Mouse (Mus musculus) cerebellum, adult 11 months (tissue): ENCODE data around the gene Sim2.

Source experiments
- DNase-seq: peaks from one replicate; pipeline ENCODE4 v3.0.0; 2022

Sim2 gene

DNA sequence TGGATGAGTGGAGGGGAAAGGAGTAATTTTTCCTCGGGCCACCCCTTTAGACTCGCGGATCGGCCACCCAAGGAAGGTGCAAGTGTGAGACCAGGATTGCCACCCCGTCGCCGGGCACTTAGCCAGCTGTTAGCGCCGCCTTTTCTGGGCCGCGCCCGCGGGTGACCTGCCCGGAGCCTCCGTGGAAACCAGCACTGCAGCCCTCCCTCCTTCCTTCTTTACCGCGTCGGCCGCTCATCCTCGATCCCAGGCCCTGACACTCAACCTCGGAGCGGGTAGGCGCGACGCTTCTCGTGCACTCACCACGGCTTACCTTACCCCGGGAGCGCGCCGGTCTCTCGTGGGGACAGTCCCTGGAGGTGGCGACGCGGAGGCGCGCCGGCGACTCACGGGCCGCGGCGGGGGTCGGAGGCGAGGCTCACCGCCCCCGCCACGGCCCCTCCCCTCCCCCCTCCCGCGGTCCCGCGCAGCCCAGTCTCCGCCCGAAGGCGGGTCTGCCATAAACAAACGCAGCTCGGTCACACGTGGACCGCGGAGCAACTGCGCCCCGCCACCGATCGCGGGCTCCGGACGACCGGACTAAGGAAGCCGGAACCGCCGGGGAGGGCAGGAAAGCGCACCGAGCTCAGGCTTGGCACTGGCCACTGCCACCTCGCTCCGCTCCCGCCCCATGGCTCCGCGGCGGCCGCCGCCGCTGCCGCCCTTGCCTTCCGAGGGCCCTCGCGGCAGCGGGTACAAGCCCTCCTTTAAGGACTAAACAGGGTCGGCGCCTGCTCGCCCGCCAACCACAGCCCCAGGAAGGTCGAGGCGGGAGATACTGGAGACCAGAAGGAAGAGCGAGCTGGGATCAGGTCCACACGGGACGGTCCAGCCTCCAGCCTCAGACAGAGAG lies at the start of gene Sim2:
Gene Sim2 (plus strand): TSS at position 221 of the 892 bp plus-strand sequence.
- no peak for DNase-seq

DNA sequence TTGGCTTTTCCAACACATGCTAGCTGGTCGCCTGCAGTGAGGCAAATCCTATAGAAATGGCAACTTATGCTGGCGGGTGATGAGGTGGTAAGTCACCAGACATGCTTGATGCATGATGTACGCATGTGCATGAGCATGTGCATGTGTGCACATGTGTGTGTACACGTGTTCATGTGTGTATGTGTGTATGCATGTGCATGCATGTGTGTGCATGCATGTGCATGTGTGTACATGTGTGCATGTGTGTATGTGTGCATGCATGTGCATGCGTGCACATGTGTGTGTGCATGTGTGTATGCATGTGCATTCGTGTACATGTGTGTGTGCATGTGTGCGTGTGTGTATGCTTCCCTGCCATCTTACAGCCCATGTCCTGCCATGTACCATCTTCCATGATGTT lies 47.5 kb upstream of the Sim2 start:
- DNase-seq = no peak

DNA sequence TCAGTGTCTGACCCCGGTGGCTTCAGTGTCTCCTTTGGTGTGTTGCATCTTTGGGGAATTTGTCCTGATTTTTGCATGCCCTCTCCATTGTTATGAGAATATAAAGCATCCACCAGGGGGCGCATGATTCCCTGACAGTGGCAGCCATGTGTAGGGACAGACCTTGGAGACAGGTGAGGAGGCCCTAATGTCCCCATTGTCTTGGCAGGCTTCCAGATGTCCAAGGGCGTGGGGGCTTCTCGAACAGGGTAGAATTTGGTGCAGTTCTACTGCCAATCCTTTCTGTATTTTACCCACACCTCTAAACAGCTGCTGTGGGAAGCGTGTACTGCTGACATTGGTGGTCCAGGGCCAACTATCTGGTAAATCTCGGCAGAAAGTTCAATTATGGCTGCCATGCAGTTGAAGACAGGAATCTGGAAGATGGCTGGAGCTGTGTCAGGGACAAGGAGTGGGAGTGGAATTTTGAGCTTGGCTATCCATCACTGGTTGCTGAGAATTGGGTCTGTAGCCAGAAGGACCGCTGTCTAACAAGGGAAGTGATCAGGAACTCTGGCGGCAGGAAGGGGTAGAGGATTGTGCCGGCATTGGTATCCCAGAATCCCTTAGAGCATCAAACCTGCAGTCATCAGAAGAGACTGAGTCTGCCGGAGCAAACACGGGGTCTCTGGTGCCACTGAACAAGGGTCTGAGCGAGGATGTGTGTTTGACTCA lies 46.3 kb upstream of the Sim2 start:
- peak; percentile 44 for DNase-seq

DNA sequence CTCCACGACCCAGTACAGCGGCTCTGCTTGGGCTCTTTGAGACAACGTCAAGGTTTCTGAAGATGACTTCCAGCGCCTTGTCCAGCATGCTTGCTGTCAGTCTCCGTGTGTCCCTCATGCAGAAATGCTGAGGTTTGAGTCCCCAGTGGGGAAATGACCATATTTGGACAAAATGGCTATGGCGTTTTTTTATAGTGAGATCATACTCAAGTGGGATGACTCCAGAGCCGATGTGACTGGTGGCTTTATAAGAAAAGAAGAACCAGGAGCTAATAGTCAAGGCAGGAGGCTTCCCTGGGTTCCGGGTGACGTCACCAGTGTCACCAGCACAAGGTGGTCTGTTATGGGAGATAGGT lies 45.8 kb upstream of the Sim2 start:
- DNase-seq = no peak

DNA sequence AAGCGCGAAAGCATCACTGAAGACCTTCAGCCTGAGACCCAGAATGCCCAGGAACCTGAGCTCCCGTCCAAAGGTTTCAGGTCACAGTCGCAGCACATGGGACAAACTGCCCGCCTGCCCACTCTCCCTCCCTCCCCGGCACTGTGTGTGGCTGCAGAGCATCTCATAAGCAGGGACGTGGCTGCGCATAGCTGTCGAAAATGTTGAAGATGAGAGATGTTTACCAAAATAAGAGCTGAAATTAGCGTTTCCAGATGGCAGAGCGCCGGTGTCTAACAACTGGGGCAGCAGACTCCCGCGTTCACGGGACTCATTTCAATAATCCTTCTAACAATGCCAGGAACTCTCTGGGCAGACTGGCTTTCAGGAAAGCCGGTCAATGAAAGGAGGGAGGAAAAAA lies 44.2 kb upstream of the Sim2 start:
- no peak for DNase-seq

DNA sequence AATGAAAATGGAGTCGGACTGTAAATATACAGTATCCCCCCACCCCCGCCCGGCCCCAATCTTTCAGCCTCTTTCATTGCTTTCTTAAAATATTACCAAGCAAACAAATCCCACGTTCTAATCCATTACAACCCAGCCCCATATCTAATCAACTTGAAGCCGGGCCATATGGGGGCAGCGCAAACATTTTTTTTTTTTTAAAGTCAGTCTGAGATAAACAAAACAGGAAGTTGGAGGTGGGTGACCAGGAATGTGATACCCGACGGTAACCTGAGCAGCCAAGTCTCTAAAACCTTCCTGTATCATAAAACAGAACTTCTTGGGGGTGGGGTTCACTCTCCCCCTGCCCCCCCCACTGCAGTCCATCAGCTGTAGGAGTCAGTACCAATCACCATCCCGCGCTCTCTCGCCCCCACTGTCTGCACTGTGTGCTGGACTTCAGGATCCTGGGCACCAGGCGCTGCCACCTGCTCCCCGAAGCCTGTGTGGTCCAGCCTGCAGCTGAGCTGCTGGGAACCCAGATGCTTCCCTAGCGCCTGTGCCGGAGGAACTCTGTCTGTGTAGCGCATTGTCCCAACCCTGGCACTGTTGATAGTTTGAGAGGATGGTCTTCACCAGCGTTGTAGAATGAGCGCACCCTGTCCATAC lies 43.5 kb upstream of the Sim2 start:
- DNase-seq = no peak

DNA sequence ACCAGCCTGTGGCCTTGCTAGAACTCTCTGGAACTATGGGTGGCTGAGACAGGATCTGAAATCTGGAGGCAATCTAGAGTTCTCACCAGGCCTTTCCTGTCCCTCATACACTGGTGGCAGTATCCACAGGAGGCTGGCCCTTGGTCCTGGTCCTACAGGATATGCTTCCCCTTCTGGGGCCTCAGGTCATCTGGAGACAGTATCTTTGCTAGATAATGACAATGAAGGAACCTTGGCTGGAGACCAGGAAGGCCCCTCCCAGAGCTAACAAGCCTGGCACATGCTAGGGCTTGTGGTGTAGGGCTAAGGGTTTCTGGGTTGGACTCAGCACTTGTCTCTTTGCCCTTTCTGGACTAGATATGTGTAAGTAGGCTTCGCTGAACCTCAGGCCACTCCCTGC lies 40.9 kb upstream of the Sim2 start:
- no peak for DNase-seq

DNA sequence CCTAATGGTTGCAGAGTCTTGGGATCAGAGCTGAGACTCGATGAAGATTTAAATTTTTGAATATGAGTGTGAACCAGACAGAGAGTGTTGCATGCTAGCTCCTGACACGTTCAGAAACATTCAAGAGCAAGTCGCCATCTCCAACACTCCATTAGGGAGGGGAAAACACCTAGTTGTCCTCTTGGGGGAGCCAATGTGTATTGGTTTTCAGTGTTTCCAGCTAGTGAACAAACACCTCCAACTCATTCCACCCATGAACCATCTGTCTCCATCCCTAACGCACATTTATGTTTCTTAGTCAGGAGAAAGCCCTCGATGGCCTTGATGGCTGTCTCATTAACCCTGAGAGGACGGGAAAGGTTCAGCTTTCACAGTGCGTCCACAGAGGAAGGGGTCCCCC lies 39.7 kb upstream of the Sim2 start:
- DNase-seq = no peak

DNA sequence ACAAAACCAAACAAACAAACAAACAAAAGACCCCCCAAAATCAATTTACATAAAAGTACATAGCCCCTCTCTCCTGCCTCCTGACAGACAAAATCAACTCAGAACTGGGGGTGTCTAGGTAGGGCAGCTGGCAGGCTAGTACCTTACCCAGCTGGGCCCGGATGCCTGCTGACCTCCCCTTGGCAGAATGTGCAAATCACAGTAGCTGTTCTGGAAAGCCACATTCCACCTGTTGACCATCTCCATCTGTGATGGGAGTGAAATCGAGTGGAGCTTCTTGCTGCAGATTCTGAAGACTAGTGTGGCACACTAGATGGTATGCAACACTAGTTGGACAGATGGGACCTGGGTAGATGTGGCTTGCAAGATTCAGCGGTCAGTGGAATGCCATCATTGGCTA lies 34.4 kb upstream of the Sim2 start:
- DNase-seq = peak; percentile 38

DNA sequence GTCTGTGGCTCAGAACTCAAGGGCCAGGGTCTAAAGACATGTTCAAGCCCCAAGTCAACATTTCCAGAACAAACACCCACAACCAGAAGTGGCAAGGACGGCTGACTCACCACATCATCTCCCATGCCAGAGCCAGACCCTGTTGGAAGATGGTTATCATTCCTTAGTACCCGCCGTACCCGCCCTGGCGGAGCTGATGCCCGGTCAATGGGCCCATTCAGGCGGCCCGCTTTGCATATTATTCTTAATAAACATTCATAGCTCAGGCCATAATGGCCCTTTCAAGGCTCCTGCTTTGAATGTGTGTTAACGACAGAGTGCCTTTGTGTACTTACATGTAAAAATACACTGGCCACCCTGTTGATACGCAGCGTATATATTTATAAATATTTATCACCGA lies 29.6 kb upstream of the Sim2 start:
- no peak for DNase-seq

DNA sequence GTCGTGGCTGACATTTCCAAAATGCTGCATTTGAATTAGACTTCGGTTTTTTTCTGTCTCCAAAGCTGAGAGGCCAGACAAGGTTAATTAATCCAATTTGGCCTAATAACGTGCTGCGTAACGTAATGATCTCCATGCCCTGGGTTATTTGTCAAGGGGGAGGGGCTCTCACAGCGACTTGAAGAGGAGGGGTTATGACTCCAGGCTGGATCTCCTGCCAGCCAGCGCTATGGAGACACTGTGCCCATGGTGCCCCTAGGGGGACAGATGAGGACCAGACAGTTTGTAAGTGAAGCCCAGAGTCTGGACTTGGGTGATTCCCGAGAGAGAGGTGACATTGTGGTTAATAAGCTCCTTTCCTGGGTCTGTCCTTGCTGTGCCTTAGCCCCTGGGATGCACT lies 29.2 kb upstream of the Sim2 start:
- no peak for DNase-seq

DNA sequence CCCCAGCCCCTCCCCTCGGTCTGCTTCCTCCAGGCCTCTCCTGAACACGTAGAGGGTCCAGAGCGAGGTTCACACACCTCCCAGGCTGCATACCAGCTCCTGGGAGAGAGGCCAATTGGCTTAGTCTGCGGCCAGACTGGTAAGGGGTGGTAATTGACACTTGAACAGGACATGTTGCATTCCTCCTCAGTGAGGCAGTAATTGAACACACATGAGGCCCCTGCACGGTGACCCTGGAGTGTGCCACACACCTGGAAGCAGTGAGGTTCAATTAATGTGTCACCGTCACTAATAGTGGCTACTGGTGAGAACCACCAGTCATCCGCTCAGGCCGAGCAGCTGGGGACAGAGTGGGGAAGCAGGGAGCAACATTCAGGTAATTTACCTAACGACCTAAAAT lies 24.9 kb upstream of the Sim2 start:
- DNase-seq = no peak

DNA sequence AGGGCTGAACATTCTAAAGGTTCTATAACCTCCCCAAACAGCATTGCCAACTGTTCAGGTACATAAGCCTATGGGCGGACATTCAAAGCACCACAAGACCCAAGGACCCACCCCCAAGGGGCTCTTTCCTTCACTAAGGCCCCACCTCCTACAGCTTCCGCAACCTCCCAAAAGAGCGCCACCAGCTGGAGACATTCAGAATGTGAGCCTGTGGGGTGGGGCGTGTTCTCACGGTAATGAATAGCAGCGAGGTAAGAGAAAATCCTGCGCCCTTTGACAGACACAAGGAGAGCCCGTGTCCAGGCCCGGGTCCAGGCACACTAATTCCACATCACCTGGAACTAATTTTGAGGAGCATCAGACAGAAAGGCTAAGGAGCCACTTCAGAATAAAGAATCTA lies 20.5 kb upstream of the Sim2 start:
- DNase-seq = no peak

DNA sequence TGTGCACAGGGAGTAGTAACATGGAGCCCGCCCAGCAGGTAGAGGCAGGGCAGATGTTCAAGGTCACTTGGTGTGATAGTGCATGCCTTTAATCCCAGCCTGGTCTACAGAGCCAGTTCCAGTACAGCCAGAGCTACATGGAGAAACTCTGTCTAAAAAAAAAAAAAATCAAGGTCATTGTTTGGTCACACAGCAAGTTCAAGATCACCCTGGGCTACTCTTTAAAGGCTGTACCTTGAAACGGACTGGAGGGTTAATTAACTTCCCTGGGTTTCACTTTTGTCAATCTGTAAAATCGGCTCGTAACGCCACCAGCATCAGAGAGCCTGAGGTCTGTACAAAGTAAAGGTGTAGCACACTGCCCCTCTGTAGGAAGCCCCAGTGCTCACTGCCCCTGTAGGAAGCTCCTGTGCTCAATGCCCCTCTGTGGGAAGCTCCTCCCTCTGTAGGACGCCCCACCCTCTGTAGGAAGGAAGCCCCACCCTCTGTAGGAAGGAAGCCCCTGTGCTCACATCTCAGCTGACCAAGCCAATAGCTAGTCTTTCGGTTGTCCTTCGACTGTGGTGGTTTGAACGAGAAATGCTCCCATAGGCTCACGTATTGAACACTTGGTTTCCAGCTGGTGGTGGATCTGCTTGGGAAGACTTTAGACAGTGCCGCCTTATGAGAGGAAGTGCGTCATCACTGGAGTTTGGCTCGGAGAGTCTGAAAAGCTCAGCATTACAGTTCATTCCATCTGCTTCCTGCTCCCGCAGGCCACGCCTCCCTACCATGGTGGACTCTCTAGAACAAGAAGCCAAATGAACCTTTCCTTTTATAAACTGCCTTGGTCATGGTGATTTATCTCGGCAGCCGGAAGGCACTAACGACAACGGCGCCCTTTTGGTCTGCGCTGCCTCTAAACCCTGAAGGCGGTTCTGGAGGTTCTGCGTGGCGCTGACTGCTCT lies 18.7 kb upstream of the Sim2 start:
- no peak for DNase-seq

DNA sequence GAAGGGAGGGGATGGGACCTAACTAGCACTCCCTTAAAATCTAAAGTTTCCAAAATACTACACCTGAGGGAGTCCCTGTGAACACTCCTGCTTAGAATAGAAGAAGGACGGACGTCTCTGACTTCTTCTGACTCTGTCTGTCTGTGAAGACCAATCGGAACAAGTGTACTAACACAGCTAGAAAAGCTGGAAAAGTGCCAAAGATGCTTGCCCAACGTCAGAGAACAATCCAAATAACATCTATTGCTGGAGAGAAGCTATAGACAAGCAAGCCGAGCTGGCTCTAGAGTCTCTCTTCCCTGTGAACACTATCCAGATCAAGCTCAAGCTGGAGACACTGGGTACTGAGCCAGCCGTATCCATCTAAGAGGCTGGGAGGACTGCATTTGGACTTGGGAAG lies 18.0 kb upstream of the Sim2 start:
- DNase-seq = no peak

DNA sequence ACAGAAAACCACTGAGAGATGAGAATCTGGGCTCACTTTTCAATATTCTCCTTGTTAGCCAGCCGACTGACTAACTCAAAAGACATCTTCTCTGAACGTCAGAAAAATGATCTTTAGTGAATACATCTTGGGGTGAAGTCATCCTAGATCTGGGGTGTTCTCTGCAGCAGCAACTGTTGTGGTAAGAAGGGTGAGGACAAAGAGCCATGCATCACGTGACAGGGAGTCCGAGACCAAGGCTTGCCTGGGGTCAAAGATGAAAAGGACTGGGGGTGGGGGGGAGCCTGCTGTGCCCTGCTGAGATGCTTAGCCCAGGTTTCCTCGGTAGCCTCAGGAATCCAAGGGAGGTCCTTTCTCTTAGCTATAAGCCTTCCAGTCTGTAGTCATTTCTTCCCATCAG lies 17.5 kb upstream of the Sim2 start:
- no peak for DNase-seq

DNA sequence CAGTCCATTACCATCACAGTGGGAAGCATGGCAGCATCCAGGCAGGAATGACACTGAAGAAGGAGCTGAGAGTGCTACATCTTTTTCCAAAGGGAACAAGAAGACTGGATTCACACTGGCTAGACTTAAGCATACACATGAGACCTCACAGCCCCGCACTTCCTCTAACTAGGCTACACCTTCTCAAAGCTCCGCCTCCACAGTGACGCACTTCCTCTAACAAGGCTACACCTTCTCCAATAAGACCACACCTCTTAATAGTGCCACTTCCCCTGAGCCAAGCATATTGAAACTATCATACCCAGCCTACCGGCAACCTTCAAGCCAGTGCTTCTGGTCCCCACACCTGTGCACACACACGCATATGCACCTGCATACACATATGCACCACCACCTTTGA lies 15.7 kb upstream of the Sim2 start:
- no peak for DNase-seq

DNA sequence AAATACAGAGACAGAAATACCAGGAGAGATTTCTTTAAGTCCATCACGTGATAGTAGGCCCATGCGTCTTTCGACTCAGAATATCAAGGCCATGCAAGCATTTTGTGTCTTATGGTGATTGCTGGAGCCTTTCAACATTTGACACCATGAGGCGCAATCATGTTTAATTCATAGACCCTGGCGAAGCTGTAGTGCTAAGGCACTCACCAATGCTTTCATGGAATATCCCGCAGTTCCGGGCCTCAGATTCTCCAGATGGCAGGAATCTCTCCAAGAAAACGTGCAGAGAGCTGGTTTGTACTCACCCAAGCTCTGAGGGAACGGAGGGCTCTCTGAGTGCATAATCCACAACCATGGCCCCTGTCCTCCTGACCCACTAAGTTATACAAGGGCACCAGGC lies 13.8 kb upstream of the Sim2 start:
- DNase-seq = no peak

DNA sequence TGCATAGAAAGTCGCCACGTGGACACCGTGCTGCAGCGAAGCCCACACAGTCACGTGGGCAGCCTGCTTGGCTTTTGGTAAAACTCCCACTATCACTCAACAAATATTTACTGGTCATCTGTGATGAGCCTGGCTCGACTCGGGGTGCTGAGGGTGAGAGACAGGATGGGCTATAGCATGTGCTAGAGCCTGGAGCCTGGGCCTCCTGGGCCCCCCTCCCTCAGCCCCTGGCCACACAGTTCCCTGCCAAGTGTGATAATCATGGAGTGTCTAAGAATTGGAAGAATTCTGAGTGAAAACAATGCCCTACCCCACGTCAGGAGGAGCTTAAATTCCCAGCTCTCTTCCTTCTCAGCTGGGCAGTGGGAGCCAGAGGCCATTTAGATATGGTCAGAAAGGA lies 13.3 kb upstream of the Sim2 start:
- no peak for DNase-seq

DNA sequence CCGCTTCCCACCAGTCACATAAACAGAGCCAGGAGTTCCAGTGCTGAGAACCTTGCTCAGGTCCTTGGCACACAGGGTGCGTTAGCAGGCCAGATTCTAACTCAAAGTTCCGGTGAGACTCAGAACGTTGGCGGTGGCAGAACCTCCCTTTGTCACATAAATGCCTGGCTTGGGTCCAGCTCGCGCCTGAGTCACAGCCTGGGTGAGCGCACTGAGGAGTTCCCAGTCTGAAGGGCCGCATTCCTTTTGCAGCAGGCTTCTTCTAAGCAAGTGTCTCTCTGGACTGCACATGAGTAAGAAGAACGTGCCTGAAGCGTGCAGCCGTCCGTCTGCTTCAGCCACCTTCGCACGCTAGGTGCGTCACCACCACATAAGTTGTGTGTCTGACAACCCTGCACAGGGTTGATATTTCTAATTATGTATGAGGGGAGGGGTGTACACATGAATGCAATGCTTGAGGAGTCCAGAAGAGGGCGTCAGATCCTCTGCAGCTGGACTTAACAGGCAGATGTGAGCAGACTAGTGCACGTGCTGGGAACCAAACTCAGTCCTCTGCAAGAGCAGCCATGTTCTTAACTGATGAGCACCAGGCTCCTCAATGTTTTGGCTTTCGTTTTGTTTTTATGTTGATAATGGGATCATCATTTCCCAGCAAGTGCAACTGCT lies 9.2 kb upstream of the Sim2 start:
- no peak for DNase-seq

DNA sequence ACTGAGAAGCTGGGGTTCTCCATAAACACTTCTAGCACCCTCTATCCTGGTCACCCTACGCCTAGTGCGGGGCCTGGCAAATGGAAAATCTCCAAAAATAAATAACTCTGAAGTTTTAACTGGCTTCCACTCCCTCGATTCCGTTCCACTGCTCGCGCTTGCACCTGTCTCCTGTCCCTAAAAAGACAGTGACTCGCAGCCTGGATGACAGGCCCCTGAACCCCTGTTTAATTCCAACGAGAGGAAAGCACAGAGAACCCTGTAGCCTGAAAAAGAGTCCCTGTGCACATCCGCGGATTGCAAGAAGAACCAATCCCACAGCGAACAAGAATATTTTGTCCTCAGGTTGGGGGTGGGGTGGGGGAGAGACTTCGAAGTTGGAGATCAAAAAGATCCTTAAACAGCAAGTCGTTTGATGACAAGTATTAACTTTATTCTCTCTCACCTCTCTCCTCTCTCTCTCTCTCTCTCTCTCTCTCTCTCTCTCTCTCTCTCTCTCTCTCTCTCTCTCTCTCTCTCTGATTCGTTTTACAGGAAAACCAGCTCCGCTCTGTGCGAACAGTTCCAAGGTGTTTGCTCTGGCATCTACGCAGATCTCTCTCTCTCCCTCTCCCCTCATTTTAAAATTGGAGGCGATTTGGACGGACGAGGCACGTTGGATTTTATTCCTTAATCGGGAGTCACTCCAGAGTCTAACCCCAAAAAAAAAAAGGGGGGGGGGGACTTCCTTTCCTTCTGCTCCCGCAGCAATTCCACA lies 6.2 kb upstream of the Sim2 start:
- no peak for DNase-seq
